Mouse (Mus musculus): ENCODE data around the gene Tal1.

The Tal1 gene

DNA sequence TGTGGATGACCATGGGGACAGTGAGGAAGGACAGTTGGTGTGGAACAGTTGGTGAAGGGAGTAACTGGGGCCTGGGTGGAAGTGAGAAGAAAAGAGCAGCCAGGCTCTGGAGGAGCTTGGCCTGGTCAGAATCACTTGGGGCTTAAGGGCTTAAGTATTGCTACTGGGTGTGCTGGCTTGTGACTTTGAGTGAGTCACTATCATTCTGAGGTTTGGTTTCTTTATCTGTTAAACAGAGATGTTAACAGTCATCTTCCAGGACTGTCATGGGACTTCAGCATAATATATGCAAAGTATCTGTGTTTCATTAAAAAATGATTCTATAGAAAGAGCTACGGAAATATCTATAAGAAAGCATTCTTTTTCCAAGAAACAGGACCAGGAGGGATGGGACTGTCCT, 18.6 kb downstream of the Tal1 start:
- DNase-seq: no peak

GRCm38 (mm10) chr4:115075204-115075915, 19.1 kb downstream of the Tal1 start:
- no peak for DNase-seq

DNA sequence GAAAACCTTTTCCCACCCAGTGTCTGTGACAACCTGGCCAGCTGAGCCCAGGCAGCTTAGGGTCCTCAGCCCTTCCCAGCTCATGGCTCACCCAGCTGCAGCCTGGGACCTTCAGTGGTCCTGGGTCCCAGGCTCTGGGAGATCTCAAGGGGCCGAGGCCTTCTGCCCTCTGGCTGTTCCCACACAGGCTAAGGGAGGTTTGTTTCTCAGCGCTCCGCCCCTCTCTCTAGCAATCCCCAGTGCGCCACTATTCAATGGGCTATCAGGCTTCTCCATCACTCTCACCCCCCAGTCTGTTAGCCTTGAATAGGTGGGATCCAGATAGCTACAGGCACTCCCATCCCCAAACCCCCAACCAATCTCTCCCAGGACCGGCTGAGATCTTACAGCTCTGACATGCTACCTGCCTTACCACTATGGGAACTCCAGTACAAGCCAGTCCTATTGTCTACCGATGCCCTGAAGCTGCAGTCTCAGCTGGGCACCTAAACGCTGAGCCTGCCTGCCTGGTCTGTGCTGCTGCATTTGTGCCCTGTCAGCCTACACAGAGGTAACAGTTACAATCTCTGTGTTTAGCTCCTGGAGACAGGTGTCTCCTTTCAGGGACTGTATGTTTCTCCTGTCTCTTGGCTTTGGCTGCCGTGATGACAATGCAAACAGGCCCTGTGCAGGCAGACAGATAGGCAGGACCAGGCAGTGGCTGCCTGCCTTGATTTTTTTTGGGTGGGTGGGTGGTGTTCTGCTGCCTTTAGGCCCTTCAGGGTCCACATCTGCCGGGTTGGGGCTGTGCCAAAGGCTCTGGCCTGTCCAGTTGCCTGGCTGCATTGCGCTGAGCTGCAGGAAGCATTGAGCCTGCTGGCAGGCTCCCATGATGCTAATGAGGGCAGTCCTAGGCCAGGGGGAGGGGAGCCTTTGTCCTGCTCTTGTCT, 22.9 kb downstream of the Tal1 start:
- DNase-seq: no peak

GRCm38 (mm10) chr4:115079821-115080349, 23.7 kb downstream of the Tal1 start:
- DNase-seq: no peak

GRCm38 (mm10) chr4:115083031-115083430, 26.8 kb downstream of the Tal1 start:
- DNase-seq: no peak

DNA sequence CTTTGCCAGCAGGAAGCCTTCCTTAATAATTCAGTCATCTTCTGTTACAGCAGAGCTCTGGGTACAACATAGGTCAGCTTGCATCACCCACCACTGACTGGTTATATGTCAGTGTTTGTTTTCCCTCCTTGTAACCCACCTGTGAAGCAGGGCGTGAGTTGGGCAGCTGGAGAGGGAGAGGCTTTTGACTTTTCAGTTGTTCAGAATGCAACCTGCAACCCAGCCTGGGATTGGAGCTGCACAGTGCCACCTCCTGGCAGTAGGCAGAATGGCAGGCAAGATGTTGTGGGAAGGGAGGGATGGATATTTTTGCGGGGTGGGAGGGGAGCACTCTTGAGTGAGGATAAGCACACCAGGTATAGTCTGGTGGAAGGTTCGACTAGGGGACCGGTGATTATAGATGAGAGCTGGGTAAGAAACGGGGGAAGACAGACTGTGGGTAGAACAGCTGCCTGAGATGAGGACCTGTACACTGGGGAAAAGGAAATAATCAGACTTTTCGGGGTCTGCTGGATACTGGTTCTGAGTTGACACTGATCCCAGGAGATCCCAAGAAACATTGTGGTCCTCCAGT, 29.4 kb downstream of the Tal1 start:
- DNase-seq: no peak

- no peak for DNase-seq
Measured at GRCm38 (mm10) chr4:115086257-115086656, 30.0 kb downstream of the Tal1 start.

GRCm38 (mm10) chr4:115086763-115087415, 30.7 kb downstream of the Tal1 start:
- DNase-seq: no peak

GRCm38 (mm10) chr4:115088611-115089338, 32.5 kb downstream of the Tal1 start, which contains the start of gene Pdzk1ip1:
TSS of gene Pdzk1ip1 (plus strand) at chr4:115088708.
- no peak for DNase-seq

GRCm38 (mm10) chr4:115090592-115090991, 34.4 kb downstream of the Tal1 start:
- DNase-seq: no peak

- no peak for DNase-seq
Measured at GRCm38 (mm10) chr4:115091806-115092205, 35.6 kb downstream of the Tal1 start.

GRCm38 (mm10) chr4:115093331-115093864, 37.2 kb downstream of the Tal1 start:
- DNase-seq: no peak

GRCm38 (mm10) chr4:115094056-115094455, 37.8 kb downstream of the Tal1 start:
- DNase-seq: no peak

- DNase-seq: no peak
Measured at GRCm38 (mm10) chr4:115095671-115096434, 39.6 kb downstream of the Tal1 start.

GRCm38 (mm10) chr4:115096435-115097145, 40.4 kb downstream of the Tal1 start:
- DNase-seq: no peak

- no peak for DNase-seq
Measured at GRCm38 (mm10) chr4:115097146-115097496, 40.9 kb downstream of the Tal1 start.

DNA sequence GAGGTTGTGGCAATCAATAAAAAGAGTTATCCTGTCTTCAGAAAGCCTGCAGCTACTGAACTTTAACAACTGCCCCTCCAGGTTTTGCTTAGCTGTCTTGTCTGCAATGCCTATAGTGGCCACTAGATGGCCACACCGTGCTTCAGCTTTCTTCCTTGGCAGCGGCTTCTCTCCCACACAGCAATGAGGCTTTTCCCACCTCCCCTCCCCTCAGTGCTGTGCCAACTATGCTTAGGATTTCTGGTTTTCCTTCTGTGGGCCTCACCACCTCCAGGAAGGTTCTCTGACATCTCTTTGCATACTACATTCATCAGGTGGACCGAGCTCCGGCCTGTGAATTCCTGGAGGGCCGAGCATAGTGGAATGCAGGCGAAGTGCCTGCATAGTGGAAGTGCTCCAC, 45.5 kb downstream of the Tal1 start:
- DNase-seq: peak; percentile 17

GRCm38 (mm10) chr4:115103510-115103909, 47.3 kb downstream of the Tal1 start:
- DNase-seq: no peak

GRCm38 (mm10) chr4:115111167-115111566, 54.9 kb downstream of the Tal1 start:
- no peak for DNase-seq

DNA sequence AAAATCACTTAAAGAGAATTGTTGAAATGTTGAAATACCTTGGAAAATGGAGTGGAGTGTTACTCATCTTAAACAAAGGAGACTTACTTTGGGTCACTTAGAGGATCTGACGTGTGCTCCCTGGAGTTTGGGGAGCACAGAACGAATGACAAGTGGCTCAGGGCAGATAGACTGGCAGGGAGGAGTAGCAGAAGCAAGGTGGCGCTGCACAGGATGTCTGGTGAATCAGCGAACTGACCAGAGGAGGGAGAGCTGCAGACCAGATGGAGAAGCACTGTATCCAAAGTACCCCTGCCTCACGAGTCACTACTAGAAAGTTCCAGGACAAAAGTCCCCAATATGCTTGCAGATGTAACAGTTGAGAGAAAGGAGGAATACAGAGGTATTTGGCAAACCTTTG, 57.0 kb downstream of the Tal1 start:
- DNase-seq: no peak
